Mouse (Mus musculus): ENCODE results near the gene Meis3. TPM values are rescaled to one million over a fixed set of nuclear protein-coding genes. Genes with fewer than 3 reads are reported as not detected.

The Meis3 gene
- total and polyA plus RNA-seq, 2 experiments from 2014 or later, result 106 to 111 TPM

- no peaks in the 10 kb centered on the region for H3K27me3 ChIP-seq (ENCODE audit: insufficient read depth, low read length)
- H3K36me3 ChIP-seq (ENCODE audit: insufficient read depth, low read length), result peaks cover 8% of the 10 kb centered on the region
- DNase-seq (ENCODE audit: low spot score) (peak; percentile 96), ATAC-seq (ENCODE audit: low FRiP score) (peak; percentile 93)
- under 1% methylated on average over 34 of the region's 34 CpGs for WGBS
- H3K27ac ChIP-seq (ENCODE audit: low read depth, low read length), result peak within 1 kb of the TSS; percentile 68
- peaks cover 8% of the 10 kb centered on the region; the same call in 1 of the 2 replicates for H3K4me1 ChIP-seq (ENCODE audit: insufficient read depth, low read length)
- TF ChIP-seq CTCF (IDR thresholded peaks at IDR 0.05), result peak; percentile 70
- H3K9me3 ChIP-seq (ENCODE audit: low read length), result no peaks in the 10 kb centered on the region
- H3K4me2 ChIP-seq (ENCODE audit: low read depth, low read length, poor library complexity, severe bottlenecking), result peak within 1 kb of the TSS; percentile 55
- peak within 1 kb of the TSS; percentile 71 for H3K9ac ChIP-seq (replicated peaks; ENCODE audit: low read length, poor library complexity, severe bottlenecking)
- H3K4me3 ChIP-seq (ENCODE audit: low read depth, low read length), result peak within 1 kb of the TSS; percentile 58
These were observed 46.8 kb downstream of the Meis3 start, which contains the start of gene Dhx34 for GRCm38 (mm10) chr7:16221582-16222272. TSS of gene Dhx34 (minus strand) at chr7:16222037.

- Histone ChIP-seq H3K9me3 (ENCODE audit: low read length) (no peaks in the 10 kb centered on the region), H3K27ac (ENCODE audit: low read depth, low read length) (no peak overlapping the region), H3K4me1 (ENCODE audit: insufficient read depth, low read length) (no peaks in the 10 kb centered on the region), H3K4me2 (ENCODE audit: low read depth, low read length, poor library complexity, severe bottlenecking) (no peak overlapping the region), H3K4me3 (ENCODE audit: low read depth, low read length) (no peak overlapping the region), H3K27me3 (ENCODE audit: insufficient read depth, low read length) (no peaks in the 10 kb centered on the region), H3K36me3 (ENCODE audit: insufficient read depth, low read length) (no peaks in the 10 kb centered on the region), H3K9ac (replicated peaks; ENCODE audit: low read length, poor library complexity, severe bottlenecking) (no peak overlapping the region)
- no peak for TF ChIP-seq CTCF (IDR thresholded peaks at IDR 0.05)
- DNase-seq (ENCODE audit: low spot score) (no peak), ATAC-seq (ENCODE audit: low FRiP score) (no peak)
- 62% methylated on average over 5 of the region's 5 CpGs for WGBS
These were observed 55.0 kb downstream of the Meis3 start for GRCm38 (mm10) chr7:16229869-16230268.

Other genes with a start within 250 kb of the Meis3 start
- 82.8 and 104 TPM in 2 replicates for gene Nop53, start 229.0 kb upstream of the Meis3 start, total RNA-seq (2014; rRNA removed)
- 128 and 143 TPM in 2 replicates for gene Nop53, start 229.0 kb upstream of the Meis3 start, polyA plus RNA-seq (2015; fragmentation: Nextera tagmentation; extraction: Ambion mirVana)
- 5.6 and 5.9 TPM in 2 replicates for gene Ehd2, start 207.5 kb upstream of the Meis3 start, total RNA-seq (2014; rRNA removed)
- 3.9 and 4.3 TPM in 2 replicates for gene Ehd2, start 207.5 kb upstream of the Meis3 start, polyA plus RNA-seq (2015; fragmentation: Nextera tagmentation; extraction: Ambion mirVana)
- 6.3 and 7.0 TPM in 2 replicates for gene Bicra, start 127.2 kb upstream of the Meis3 start, total RNA-seq (2014; rRNA removed)
- 3.1 and 4.1 TPM in 2 replicates for gene Bicra, start 127.2 kb upstream of the Meis3 start, polyA plus RNA-seq (2015; fragmentation: Nextera tagmentation; extraction: Ambion mirVana)
- 0.14 and 0.33 TPM in 2 replicates for gene Zfp541, start 113.3 kb upstream of the Meis3 start, total RNA-seq (2014; rRNA removed)
- gene Zfp541, start 113.3 kb upstream of the Meis3 start, polyA plus RNA-seq (2015; fragmentation: Nextera tagmentation; extraction: Ambion mirVana), result 0.15 TPM in 2 replicates
- gene Napa, start 76.6 kb upstream of the Meis3 start, total RNA-seq (2014; rRNA removed), result 375 and 403 TPM in 2 replicates
- gene Napa, start 76.6 kb upstream of the Meis3 start, polyA plus RNA-seq (2015; fragmentation: Nextera tagmentation; extraction: Ambion mirVana), result 236 and 258 TPM in 2 replicates
- gene Kptn, start 55.2 kb upstream of the Meis3 start, total RNA-seq (2014; rRNA removed), result 42.5 and 44.1 TPM in 2 replicates
- gene Kptn, start 55.2 kb upstream of the Meis3 start, polyA plus RNA-seq (2015; fragmentation: Nextera tagmentation; extraction: Ambion mirVana), result 35.9 and 36.7 TPM in 2 replicates
- 64.2 and 76.0 TPM in 2 replicates for gene Slc8a2, start 45.3 kb upstream of the Meis3 start, total RNA-seq (2014; rRNA removed)
- 0.96 and 1.1 TPM in 2 replicates for gene Slc8a2, start 45.3 kb upstream of the Meis3 start, polyA plus RNA-seq (2015; fragmentation: Nextera tagmentation; extraction: Ambion mirVana)
- 18.3 and 21.7 TPM in 2 replicates for gene Dhx34, start 46.9 kb downstream of the Meis3 start, total RNA-seq (2014; rRNA removed)
- gene Dhx34, start 46.9 kb downstream of the Meis3 start, polyA plus RNA-seq (2015; fragmentation: Nextera tagmentation; extraction: Ambion mirVana), result 9.3 and 10.3 TPM in 2 replicates
- 0.05 and 0.09 TPM in 2 replicates for gene C5ar2, start 69.1 kb downstream of the Meis3 start, total RNA-seq (2014; rRNA removed)
- gene C5ar2, start 69.1 kb downstream of the Meis3 start, polyA plus RNA-seq (2015; fragmentation: Nextera tagmentation; extraction: Ambion mirVana), result 0.14 and 0.20 TPM in 2 replicates
- gene C5ar1, start 84.5 kb downstream of the Meis3 start, total RNA-seq (2014; rRNA removed), result 0.85 and 1.4 TPM in 2 replicates
- gene C5ar1, start 84.5 kb downstream of the Meis3 start, polyA plus RNA-seq (2015; fragmentation: Nextera tagmentation; extraction: Ambion mirVana), result 1.4 TPM in 2 replicates
- gene Inafm1, start 98.5 kb downstream of the Meis3 start, total RNA-seq (2014; rRNA removed), result 58.2 and 60.5 TPM in 2 replicates
- gene Inafm1, start 98.5 kb downstream of the Meis3 start, polyA plus RNA-seq (2015; fragmentation: Nextera tagmentation; extraction: Ambion mirVana), result 84.2 and 84.5 TPM in 2 replicates
- gene Ccdc9, start 111.7 kb downstream of the Meis3 start, total RNA-seq (2014; rRNA removed), result 31.5 and 35.0 TPM in 2 replicates
- gene Ccdc9, start 111.7 kb downstream of the Meis3 start, polyA plus RNA-seq (2015; fragmentation: Nextera tagmentation; extraction: Ambion mirVana), result 12.7 and 13.6 TPM in 2 replicates
- 45.1 and 50.6 TPM in 2 replicates for gene Bbc3, start 133.3 kb downstream of the Meis3 start, total RNA-seq (2014; rRNA removed)
- 38.9 and 39.0 TPM in 2 replicates for gene Bbc3, start 133.3 kb downstream of the Meis3 start, polyA plus RNA-seq (2015; fragmentation: Nextera tagmentation; extraction: Ambion mirVana)
- gene Sae1, start 212.7 kb downstream of the Meis3 start, total RNA-seq (2014; rRNA removed), result 84.6 and 98.2 TPM in 2 replicates
- 195 and 199 TPM in 2 replicates for gene Sae1, start 212.7 kb downstream of the Meis3 start, polyA plus RNA-seq (2015; fragmentation: Nextera tagmentation; extraction: Ambion mirVana)
- 38.4 and 41.1 TPM in 2 replicates for gene Zc3h4, start 225.8 kb downstream of the Meis3 start, total RNA-seq (2014; rRNA removed)
- 9.2 and 9.7 TPM in 2 replicates for gene Zc3h4, start 225.8 kb downstream of the Meis3 start, polyA plus RNA-seq (2015; fragmentation: Nextera tagmentation; extraction: Ambion mirVana)

All from midbrain, postnatal 0 days (tissue).